Mouse (Mus musculus): Measurements from ENCODE around the gene Ntmt1.

Gene Ntmt1

DNA sequence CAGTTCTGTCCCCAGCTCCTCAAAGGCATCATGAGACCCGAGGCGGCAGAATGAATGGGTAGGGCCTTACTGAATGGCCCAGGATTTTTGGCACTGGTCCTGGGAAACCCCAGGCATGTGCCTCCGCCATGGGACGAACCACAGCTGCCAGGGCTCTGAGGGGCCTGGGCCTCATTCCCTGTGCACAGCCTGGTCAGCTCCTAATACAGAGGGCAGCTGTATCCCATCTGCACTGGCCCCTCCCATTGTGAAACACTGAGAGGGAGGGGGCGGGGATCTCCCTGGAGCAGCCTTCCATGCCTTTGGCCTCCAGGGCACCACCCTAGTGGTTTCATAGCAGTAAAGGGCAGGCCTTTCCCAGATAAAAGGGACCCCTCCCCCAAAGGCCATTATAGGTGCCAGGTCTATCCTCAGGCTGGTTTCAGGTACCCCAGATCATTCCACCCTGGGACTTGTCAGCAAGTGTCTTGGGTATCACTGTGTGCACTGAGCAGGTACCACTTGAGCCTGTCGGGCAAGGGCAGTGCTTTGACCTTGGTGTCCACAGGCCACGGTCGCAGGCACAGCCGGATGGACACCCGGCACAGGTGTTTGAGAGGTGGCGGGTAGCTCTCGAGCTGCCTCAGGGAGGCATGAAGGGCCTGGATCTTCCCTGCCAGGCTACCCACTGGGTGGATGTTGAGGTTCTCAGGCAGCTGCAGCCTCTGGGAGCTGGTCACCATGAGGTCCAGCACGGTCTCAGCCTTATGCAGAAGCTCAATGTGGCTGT is 15.9 kb downstream of the Ntmt1 start:
- DNase-seq (ENCODE audit: low spot score), result peak; percentile 66

DNA sequence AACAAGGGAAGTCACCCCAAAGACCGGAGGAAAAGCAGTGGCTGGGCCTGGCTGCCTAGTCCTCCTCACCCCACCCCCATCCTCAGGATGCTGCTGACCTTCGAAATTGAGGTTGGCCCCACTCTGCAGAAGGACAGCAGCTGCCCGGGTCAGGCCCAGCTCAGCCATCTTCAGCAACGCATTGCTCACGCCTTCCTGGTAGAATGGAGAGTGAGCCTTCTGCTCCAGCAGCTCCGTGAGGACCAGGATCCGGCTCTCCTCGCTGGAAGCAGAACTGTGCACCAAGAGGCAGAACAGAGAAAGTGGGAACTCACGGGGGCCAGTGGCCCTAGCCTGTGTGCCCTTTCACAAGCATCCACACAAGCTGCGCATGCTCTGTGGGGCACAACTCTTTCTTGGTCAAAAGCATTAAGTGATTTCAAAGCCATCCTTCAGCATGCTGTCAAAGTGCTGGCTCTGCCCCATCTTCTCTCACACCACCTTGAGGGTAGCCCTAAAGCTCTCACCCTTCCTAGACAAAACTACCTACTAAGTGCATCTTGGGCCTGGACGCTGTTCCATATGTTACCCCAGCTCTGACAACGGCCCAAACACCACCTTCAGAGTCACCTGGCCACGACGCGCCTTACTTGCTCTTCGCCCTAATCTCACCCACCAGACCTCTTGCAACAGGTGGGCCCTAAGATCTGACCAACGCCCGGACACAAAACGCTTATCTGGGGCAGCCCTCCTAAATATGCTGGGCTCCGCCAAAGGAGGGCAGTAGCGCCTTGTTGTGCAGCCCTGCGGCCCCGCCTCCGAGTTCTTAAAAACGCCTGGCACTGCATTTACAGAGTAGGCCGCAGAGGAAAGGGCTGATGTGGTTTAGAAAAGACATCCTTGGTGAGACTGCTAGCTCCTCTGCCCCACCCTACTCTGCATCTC is 19.5 kb downstream of the Ntmt1 start:
- peak; percentile 78 for DNase-seq (ENCODE audit: low spot score)

DNA sequence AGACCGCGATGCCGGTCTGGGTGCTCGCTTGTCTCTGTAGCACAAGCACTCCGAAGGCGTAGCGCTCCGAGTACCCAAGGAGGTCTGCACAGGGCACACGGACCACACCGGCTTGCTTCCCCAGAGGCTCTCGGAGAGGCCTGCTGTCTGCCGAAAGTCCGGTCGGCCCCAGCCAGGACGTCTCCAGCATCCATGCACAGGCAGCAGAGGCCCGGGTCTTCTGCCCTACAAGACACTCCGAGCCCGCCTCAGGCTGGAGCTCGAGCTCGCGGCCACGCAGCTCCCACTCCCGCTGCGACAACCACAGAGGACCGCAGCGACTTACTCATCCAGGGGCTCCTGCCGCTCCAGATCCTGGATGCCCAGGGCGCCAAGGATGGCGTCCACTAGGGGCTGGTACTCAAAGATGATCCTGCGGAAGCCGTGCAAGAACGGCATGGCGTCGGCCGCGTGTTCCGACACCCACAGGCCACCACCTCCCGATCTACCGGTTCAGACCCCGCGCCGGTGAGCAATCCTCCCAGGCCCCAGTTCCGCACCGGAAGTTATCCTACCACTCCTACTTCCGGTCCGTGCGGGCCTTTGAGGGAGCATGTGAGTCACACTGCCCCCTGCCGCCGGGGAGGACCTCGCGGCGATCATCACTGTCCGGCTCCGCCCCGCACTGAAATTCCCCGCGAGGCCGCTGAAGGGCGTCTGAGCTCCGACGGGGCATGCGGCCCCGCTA is 20.3 kb downstream of the Ntmt1 start:
- peak; percentile 91 for DNase-seq (ENCODE audit: low spot score)

DNA sequence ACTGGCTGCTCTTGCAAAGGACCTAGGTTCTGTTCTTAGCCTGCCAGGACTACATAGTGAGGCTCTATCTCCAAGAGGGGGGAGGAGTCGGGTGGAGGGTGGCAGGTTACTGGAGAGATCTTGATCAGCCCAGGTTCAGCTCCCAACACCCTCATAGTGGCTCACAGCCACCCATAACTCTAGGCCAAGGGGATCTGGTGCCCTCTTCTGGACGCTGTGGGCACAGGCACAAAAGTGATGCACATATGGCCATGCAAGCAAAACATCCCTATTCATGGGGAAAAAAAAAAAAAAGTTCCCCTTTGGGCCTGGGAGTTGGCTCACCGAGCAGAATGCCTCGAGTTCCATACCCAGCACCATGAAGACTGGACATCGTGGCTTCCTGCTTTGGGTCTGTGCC is 21.7 kb downstream of the Ntmt1 start:
- peak; percentile 41 for DNase-seq (ENCODE audit: low spot score)

DNA sequence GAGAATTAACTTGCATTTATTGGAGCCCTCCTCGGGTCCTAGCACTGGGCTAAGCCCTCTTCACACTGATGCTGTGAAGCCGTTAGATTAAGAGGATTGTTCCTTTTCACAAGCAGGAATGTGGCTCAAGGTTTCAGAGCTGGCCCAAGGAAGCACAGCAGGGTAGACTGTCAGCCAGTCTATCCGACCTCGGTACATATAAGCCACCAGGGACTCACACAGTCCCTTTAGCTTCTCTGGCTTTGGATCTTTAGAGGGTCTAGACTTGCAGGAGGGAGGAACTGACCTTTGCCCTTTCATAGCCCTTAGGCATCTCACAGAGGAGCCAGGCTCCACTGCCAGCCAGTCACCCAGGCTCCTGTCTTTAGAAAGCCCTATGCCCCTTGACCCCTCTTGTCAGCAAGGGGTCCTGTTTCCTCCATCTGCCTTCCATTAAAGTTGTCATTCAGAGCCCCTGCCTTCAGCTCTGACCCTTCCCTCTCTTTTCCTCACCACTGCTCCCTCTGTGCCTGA is 22.7 kb downstream of the Ntmt1 start, which contains the start of gene Asb6:
TSS of gene Asb6 (minus strand) at position 51 of the 513 bp plus-strand sequence.
- no peak for DNase-seq (ENCODE audit: low spot score)

DNA sequence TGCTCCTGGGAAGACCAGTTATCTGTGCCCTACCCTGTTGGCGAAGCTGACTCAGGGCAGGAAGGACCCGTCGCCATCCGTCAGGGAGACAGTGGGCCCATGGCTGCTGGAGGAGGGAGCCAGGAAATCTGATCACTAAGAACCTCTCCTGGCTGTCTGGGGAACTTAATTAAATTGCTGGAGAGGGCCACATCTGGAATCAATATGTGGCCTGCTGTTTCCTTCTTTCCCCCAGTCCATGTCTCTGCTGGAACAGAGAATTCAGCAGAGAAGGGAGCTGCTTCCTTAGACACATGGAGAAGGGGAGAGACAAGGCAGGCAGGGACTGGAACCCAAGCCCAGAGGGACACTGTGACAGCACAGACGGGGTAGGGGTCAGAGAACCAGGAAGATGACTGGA is 26.0 kb downstream of the Ntmt1 start:
- peak; percentile 44 for DNase-seq (ENCODE audit: low spot score)

DNA sequence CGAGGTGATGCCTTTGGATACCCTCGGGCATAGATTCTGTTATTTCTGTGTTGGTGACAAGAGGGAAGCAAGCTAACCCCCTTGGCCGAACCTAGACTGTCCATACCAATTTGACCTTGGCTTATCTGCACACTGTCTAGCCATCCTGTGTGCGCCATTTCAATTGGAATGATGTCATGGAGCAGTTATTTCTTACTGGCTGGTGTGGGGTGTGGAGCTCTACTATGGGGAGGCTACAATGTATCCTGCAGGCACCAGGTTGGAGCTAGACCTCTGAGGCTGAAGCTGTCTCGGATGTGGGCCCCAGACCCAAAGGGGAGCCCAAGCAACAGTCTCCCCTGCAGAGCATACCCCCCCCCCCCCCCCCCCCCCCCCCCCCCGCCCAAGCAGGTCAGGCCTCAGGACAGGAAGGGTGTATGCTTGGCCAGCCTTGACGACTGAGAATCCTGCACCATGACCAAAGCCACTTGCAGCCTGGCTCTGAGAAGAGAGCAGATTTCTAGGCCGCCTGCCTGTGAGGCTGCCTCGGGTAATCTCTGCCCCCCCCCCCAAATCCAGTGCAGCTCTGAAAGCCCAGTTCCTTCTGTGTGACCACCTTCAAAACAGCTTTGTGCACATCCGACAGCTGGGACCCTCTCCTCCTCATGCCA is 26.9 kb downstream of the Ntmt1 start, which contains the start of gene Prrx2:
TSS of gene Prrx2 (plus strand) at position 600 of the 650 bp plus-strand sequence.
- DNase-seq (ENCODE audit: low spot score), result no peak

DNA sequence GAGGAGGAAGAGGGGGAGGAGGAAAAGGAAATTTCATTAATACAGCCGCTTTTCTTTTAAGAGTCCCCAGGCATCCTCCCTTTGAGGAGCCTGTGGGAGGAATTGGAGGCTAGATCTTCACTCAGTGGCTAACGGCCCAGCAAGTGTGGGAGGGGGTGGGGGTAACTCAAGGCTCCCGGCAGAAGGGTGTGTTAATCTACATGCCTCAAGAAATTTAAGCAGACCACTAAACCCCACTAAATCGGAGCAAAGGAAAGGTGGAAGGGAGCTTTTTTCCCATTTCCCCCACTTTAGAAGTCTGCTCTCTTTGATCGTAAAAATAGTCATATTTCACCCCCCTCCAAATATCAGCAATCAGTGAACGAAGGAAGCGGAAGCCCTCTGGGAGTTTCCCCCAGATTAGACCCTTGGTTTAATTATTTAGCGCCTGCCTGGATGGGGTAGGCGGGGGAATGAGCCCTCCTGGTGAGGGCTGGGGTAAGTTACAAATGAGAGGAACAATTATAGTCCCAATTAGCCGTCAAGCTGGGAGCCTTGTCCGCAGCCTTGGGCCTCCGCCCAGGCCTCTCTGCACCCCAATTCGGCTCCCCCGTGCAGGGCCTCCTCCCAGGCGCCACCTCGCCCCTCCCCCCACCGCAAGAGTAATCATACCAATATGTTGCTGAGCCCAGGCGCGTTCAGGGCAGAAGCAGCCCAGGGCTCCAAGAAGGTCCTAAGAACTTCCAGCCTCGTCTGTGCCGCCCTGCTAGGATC is 28.8 kb downstream of the Ntmt1 start:
- no peak for DNase-seq (ENCODE audit: low spot score)

DNA sequence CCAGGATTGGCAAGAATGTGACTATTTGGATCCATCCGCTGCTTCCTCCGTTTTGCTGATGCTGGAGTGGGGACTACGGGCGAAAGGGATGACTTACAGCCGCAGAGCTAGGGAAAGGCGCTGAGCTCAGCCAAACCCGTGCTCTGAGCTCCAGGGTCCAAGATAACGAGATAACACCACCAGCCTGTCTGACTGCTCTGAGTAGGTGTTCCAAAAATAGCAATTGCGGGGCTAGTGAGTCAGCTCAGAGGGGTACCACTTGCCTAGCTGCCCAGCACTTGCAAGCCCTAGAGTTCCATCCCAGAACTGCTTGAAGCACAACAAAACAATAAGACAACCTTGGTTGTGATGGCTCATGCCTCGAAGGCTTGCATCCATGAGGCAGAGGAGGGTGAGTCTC is 35.0 kb downstream of the Ntmt1 start:
- no peak for DNase-seq (ENCODE audit: low spot score)

DNA sequence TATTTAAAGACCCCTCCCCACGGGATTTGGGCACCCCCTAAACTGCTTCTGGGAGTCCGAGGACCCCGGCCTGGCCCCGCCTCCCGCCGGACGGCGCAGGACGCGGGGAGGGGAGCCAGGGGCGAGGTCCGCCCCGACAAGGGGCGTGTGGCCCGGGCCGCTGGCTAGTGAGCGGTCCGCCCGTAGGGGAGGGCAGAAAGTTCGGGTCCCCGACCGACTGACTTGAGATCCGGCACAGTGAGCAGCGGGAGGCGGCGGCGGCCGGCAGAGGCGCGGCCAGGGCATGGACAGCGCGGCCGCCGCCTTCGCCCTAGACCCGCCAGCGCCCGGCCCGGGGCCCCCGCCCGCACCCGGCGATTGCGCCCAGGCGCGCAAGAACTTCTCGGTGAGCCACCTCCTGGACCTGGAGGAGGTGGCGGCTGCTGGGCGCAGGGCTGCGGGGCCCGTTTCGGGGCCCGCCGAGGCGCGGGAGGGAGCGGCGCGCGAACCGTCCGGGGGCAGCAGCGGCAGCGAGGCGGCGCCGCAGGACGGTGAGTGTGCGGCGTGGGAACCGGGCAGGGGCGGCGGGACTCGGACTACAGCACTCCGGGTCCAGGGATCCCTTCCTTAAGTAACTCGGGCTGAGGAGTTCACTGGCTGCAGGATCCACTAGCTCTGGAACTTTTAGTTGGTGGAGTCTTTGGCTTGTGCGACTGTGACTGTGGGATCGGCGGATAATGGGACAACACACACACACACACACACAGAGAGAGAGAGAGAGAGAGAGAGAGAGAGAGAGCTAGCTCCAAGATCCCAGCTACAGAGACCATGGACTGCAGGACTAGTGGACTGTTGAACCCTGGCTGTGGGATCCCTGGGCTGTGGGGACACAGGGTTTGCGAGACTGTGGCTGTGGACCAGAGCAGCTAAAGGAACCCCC is 37.8 kb downstream of the Ntmt1 start:
- DNase-seq (ENCODE audit: low spot score), result peak; percentile 34

DNA sequence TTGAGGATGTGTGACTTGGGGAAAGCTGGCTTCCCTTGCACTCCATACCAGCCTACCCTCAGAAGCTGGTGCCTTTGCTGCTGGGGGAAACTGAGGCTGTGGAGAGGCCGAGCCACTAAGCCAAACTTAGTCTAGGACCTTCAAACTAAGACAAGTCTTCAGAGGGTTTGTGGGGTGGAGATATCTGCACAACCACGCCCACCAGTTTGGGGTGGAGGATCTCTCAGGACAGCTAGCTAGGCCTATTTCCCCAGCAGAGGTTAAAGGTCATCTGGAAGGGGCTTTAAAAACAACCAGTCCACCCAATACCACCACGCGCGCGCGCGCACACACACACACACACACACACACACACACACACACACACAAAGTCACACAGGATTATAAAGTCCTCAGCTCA is 38.6 kb downstream of the Ntmt1 start:
- no peak for DNase-seq (ENCODE audit: low spot score)

DNA sequence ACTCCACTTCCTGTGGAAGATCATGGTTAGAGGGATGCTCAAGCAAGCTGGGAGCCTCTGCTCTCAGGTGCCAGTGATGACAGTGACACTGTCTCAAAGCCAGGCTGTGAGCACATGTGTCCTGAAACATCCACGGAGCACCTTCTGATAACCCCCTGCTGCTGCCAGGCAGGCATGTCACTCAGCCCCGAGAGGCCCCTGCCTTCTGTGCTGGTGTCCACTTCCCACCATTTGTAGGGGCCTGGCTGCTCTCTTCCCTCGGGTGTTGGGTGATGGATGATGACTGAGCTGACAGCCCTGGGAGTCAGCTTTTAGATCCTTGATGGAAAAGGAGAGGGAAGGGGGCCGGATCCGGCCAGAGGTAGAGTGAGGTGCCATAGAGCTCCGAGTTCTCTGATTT is 39.1 kb downstream of the Ntmt1 start:
- DNase-seq (ENCODE audit: low spot score), result no peak

DNA sequence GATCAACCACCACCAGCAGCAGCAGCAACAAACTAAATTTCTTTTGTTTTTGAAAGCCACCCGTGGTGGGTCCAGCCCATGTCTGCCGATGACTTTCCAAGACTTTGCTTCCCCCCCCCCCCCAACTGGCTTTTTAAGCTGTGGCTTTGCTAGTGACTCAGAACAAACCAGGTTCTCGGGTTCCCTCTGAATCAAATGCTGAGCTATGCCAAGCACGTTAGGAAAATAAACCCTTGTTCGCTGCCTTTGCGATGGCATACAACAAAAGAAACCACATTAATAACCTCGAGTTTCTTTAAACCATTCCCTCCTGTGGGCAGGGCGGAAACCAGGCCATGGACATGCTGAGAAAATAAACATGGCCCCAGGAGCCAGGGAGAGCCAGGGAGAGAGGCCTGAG is 40.6 kb downstream of the Ntmt1 start:
- DNase-seq (ENCODE audit: low spot score), result no peak

DNA sequence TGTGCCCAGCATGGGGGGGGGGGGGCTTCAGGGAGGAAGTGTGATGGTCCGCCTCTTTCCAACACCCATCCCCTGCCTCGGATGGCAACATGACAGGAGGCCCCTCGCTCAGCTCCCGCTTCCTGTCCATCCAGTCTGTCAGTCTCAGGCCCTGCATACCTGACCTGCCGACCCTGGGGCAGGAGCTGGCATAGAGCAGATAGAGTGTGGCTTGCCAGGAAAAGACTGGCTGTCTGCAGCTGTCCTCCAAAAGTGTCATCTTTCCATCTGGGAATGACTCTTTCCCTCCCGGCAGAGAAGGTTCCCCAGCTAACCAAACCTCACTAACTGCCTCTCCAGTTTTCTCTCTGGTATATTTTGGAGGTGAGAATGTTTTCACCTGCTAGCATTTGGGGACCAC is 43.0 kb downstream of the Ntmt1 start:
- DNase-seq (ENCODE audit: low spot score), result no peak

DNA sequence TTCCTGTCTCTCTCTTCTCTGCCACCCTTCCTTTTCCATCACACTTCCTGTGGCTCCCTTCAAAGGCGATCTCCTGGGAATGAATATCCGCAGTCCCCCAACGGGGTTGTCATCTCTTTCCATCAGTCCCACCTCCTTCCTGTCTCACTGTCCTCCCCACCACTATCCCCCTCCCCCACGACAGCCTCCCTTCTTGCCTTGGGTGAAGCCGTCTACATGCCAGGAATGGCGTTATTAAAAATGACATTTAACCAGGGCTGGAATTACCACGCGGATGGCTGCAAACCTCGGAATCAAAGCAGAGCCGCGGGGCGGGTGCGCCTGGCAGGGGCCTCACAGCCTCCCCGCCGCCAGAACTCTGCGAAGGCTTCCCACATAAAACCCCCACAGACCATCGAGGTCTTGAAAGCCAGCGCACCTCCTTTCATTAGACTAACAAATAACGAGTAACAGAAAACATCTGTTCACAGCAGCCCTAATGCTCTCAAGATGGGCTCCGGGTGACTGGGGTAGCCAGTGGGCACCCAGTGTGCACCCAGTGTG is 45.2 kb downstream of the Ntmt1 start:
- no peak for DNase-seq (ENCODE audit: low spot score)

DNA sequence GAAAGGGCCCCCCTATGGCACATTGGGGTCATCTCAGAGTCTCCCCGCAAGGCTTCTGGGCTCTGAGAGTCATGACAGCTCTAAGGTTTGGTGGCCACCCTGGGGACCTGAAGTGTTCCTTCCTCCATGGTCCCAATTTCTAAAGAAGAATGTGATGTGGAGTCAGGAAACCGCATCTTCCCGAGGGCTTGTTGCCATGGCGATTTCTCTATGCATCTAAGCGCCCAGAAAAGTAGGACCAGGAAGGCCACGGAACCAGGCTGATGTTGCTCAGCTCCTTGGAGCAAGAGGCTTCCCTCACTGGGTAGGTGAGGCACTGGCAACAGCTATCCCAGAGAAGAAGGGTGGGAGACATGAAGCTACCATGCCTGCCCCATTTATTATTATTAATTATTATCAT is 49.5 kb downstream of the Ntmt1 start:
- DNase-seq (ENCODE audit: low spot score), result no peak

DNA sequence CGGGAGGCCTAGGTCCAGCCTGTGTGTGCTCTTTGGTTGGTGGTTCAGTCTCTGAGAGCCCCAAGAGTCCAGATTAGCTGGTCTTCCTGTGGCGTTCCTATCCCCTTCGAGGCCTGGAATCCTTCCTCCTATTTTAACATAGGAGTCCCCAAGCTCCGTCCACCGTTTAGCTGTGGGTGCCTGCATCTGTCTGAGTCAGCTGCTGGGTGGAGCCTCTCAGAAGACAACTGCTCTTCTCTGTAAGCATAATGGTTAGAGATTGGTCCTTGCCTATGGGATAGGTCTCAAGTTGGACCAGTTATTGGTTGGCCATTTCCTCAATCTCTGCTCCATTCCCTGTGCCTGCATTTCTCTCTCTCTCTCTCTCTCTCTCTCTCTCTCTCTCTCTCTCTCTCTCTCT is 52.2 kb downstream of the Ntmt1 start:
- no peak for DNase-seq (ENCODE audit: low spot score)

DNA sequence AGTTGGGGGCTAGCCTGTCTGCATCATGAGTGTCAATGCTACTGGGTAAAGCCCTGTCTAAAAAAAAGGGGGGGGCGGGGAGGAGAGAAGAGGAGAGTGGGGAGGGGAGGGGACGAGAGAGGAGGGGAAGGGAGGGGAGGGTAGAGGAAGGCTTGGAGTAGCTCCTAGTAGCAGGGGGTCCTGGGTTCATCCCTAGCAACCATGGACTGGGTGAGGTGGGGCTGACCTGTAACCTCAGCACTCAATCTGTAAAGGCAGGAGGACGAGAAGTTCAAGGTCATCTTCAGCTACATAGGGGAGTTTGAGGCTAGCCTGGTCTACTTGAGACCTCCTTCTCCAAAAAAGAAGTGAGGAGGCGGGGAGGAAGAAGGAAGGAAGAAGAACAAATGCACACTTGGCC is 54.5 kb downstream of the Ntmt1 start:
- DNase-seq (ENCODE audit: low spot score), result no peak

DNA sequence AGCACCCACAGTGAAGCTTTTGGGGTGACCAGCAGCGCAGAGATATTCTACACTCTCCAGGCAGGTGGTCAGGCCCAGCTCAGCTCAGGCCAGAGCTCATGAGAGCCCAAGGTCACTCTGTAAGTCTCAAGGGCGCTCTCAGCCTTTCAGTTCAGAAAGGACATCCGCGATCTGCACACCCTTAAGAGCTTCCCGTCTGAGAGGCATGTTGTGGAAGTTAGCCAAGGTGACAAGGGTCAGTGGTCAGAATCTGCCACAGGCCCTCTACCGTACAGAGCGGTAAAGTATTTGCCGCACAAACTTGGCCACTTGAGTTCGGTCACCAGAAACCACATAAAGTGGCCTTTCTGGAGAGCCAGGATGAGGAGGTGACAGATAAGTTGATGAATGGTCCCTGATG is 55.9 kb downstream of the Ntmt1 start:
- no peak for DNase-seq (ENCODE audit: low spot score)

DNA sequence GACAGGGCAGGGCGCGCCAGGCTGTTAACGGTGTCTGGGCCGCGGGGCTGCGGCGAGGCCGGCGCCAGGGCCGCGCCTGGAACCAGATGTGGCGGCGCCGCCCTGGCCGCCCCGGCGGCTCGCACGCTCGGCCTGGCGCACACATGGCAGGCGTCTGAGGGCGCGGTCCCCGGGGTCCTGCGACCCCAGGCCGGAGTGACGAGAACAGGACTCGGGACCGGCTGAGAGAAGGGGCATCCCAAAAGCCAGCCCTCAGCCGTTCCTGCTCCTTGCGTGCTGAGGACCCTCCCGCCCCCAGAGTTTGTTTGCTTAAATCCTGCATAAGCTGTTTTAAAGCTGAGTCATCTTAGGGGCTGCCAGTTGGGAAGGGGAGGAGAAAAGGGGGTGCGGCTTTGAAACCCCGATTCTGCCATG is 57.3 kb downstream of the Ntmt1 start:
- DNase-seq (ENCODE audit: low spot score), result no peak
